Mouse (Mus musculus): ENCODE measurements around the gene Zfp148. TPM values are rescaled to one million over a fixed set of nuclear protein-coding genes. Genes with fewer than 3 reads are reported as not detected.
A peak's percentile ranks its signal among the peaks of the same experiment; 100 is the strongest.
"Not testable (repeated sequence)": the region's sequence is repeated elsewhere in the genome, so short reads cannot be mapped to it uniquely, and the experiment has no call there.

The Zfp148 gene
- total RNA-seq, 2 experiments from 2014 or later: 18.5 to 21.8 TPM

- DNase-seq: no peak
- intact Hi-C loops (cut with DNase I): no loop called here
Measured at GRCm38 (mm10) chr16:33379219-33379943, 1.3 kb upstream of the Zfp148 start.

GRCm38 (mm10) chr16:33380882-33381613 is 412 bp downstream of the Zfp148 start:
- DNase-seq: peak; percentile 6 to 40
- intact Hi-C loops (cut with DNase I): loop anchor here (10.0 kb wide), 1 partner anchor 94 kb away; no protein-coding TSS in a partner anchor

GRCm38 (mm10) chr16:33381614-33382245 is 1.1 kb downstream of the Zfp148 start:
- intact Hi-C loops (cut with DNase I): loop anchor here (10.0 kb wide), 1 partner anchor 93 kb away; no protein-coding TSS in a partner anchor
- no peak for DNase-seq

GRCm38 (mm10) chr16:33382341-33382740 is 1.7 kb downstream of the Zfp148 start:
- no peak for DNase-seq
- intact Hi-C loops (cut with DNase I): loop anchor here (10.0 kb wide), 1 partner anchor 92 kb away; no protein-coding TSS in a partner anchor

- DNase-seq: no peak
- intact Hi-C loops (cut with DNase I): loop anchor here (10.0 kb wide), 1 partner anchor 91 kb away; no protein-coding TSS in a partner anchor
Measured at GRCm38 (mm10) chr16:33383584-33383983, 2.9 kb downstream of the Zfp148 start.

- intact Hi-C loops (cut with DNase I): loop anchor here (10.0 kb wide), 1 partner anchor 91 kb away; no protein-coding TSS in a partner anchor
- DNase-seq: not testable (repeated sequence)
Measured at GRCm38 (mm10) chr16:33384057-33384456, 3.4 kb downstream of the Zfp148 start.

GRCm38 (mm10) chr16:33387013-33387412 is 6.4 kb downstream of the Zfp148 start:
- intact Hi-C loops (cut with DNase I): loop anchor here (10.0 kb wide), 1 partner anchor 88 kb away; no protein-coding TSS in a partner anchor
- DNase-seq: no peak

GRCm38 (mm10) chr16:33387420-33387819 is 6.8 kb downstream of the Zfp148 start:
- intact Hi-C loops (cut with DNase I): loop anchor here (10.0 kb wide), 1 partner anchor 87 kb away; no protein-coding TSS in a partner anchor
- DNase-seq: no peak

- DNase-seq: peak; percentile 54 to 59
- intact Hi-C loops (cut with DNase I): no loop called here
Measured at GRCm38 (mm10) chr16:33399913-33400782, 19.5 kb downstream of the Zfp148 start.

- intact Hi-C loops (cut with DNase I): no loop called here
- no peak for DNase-seq
Measured at GRCm38 (mm10) chr16:33400943-33401342, 20.3 kb downstream of the Zfp148 start.

- intact Hi-C loops (cut with DNase I): no loop called here
- DNase-seq: no peak
Measured at GRCm38 (mm10) chr16:33403258-33403657, 22.6 kb downstream of the Zfp148 start.

GRCm38 (mm10) chr16:33404055-33404454 is 23.4 kb downstream of the Zfp148 start:
- intact Hi-C loops (cut with DNase I): no loop called here
- DNase-seq: no peak

- DNase-seq: no peak
- intact Hi-C loops (cut with DNase I): no loop called here
Measured at GRCm38 (mm10) chr16:33405487-33405886, 24.9 kb downstream of the Zfp148 start.

GRCm38 (mm10) chr16:33410151-33410550 is 29.5 kb downstream of the Zfp148 start:
- intact Hi-C loops (cut with DNase I): no loop called here
- DNase-seq: no peak

GRCm38 (mm10) chr16:33410605-33411004 is 30.0 kb downstream of the Zfp148 start:
- intact Hi-C loops (cut with DNase I): no loop called here
- DNase-seq: no peak

GRCm38 (mm10) chr16:33414191-33414590 is 33.6 kb downstream of the Zfp148 start:
- no peak for DNase-seq
- intact Hi-C loops (cut with DNase I): no loop called here

- intact Hi-C loops (cut with DNase I): no loop called here
- no peak for DNase-seq
Measured at GRCm38 (mm10) chr16:33415607-33416006, 35.0 kb downstream of the Zfp148 start.

GRCm38 (mm10) chr16:33428327-33428726 is 47.7 kb downstream of the Zfp148 start:
- intact Hi-C loops (cut with DNase I): no loop called here
- DNase-seq: no peak

GRCm38 (mm10) chr16:33431660-33432059 is 51.0 kb downstream of the Zfp148 start:
- intact Hi-C loops (cut with DNase I): no loop called here

GRCm38 (mm10) chr16:33441065-33441464 is 60.4 kb downstream of the Zfp148 start:
- intact Hi-C loops (cut with DNase I): no loop called here
- no peak for DNase-seq

More at GRCm38 (mm10) chr16:33431660-33432059, 51.0 kb downstream of the Zfp148 start:
- no peak for DNase-seq

Data from gastrocnemius, postnatal 36 days (tissue).